In genomic region chr11:54004221-54004620, GRCm38 (mm10) we compare ENCODE assay signal across 8 mouse cellular contexts. TPM values are rescaled to one million over a fixed set of nuclear protein-coding genes. Genes with fewer than 3 reads are reported as not detected.
DNase-seq lines count a peak whose midpoint lies in the region; ATAC-seq and TF ChIP-seq lines count a peak whose summit lies in the region.

No protein-coding gene starts in this region.

- H3K4me2 ChIP-seq in heart, embryonic 11.5 days, result no peak overlapping the region
- H3K4me2 ChIP-seq in lung, embryonic 14.5 days, result no peak overlapping the region

- no peaks in the 10 kb centered on the region; the same call in 1 of the 2 replicates for H3K4me1 ChIP-seq in heart, embryonic 11.5 days (ENCODE audit: control insufficient read depth, insufficient read depth, low read length)
- no peaks in the 10 kb centered on the region; the same call in 1 of the 2 replicates for H3K4me1 ChIP-seq in lung, embryonic 14.5 days (ENCODE audit: insufficient read depth)

- no peak overlapping the region for H3K9ac ChIP-seq in heart, embryonic 11.5 days (ENCODE audit: low read depth, low read length)
- H3K9ac ChIP-seq in lung, embryonic 14.5 days, result no peak overlapping the region

- TF ChIP-seq POLR2A in brain, embryonic 14.5 days (IDR thresholded peaks at IDR 0.05; ENCODE audit: borderline replicate concordance, extremely low read depth, insufficient read depth, insufficient read length, poor library complexity, severe bottlenecking), result no peak

- peak; percentile 92 for DNase-seq in heart, adult 11 months
- DNase-seq in brain, embryonic 14.5 days (ENCODE audit: low read depth), result peak; percentile 5
- DNase-seq in kidney, adult 8-10 months, result peak; percentile 96 to 97
- DNase-seq in lung, embryonic 14.5 days, result peak; percentile 33
- no peak for DNase-seq in thymus, postnatal 0 days (ENCODE audit: low spot score)
- DNase-seq in spleen, postnatal 4 days (ENCODE audit: low spot score in 2 of 2), result no peak
- DNase-seq in natural killer cell, adult 2 months (ENCODE audit: low spot score in 2 of 2), result no peak

- H3K27me3 ChIP-seq in heart, embryonic 11.5 days (ENCODE audit: control insufficient read depth, insufficient read depth, low read length), result no peaks in the 10 kb centered on the region
- no peaks in the 10 kb centered on the region for H3K27me3 ChIP-seq in lung, embryonic 14.5 days (ENCODE audit: insufficient read depth, low read length)

- H3K4me3 ChIP-seq in heart, embryonic 11.5 days (ENCODE audit: low read depth, low read length), result no peak overlapping the region
- no peak overlapping the region for H3K4me3 ChIP-seq in lung, embryonic 14.5 days (ENCODE audit: low read depth, low read length)

- WGBS in heart, embryonic 11.5 days (ENCODE audit: insufficient replicate concordance), result 81% methylated on average over 9 of the region's 9 CpGs
- WGBS in lung, embryonic 14.5 days, result 73% methylated on average over 9 of the region's 9 CpGs

- no peak for TF ChIP-seq CTCF in brain, embryonic 14.5 days (IDR thresholded peaks at IDR 0.05; ENCODE audit: borderline replicate concordance, extremely low read depth, insufficient read depth, insufficient read length)
- TF ChIP-seq CTCF in lung, embryonic 14.5 days (IDR thresholded peaks at IDR 0.05; ENCODE audit: low read depth), result no peak

- ATAC-seq in heart, embryonic 11.5 days (replicated peaks; ENCODE audit: insufficient number of reproducible peaks, low FRiP score, low TSS enrichment), result no peak
- no peak for ATAC-seq in lung, embryonic 14.5 days (ENCODE audit: insufficient read depth)

- H3K27ac ChIP-seq in heart, embryonic 11.5 days (ENCODE audit: low read depth, low read length), result no peak overlapping the region
- no peak overlapping the region for H3K27ac ChIP-seq in lung, embryonic 14.5 days (ENCODE audit: low read depth)

- no peaks in the 10 kb centered on the region for H3K9me3 ChIP-seq in heart, embryonic 11.5 days (replicated peaks; ENCODE audit: control insufficient read depth, low read length)
- no peaks in the 10 kb centered on the region for H3K9me3 ChIP-seq in lung, embryonic 14.5 days (ENCODE audit: low read depth, low read length)

- no peaks in the 10 kb centered on the region for H3K36me3 ChIP-seq in heart, embryonic 11.5 days (ENCODE audit: control insufficient read depth, insufficient read depth, low read length)
- no peaks in the 10 kb centered on the region for H3K36me3 ChIP-seq in lung, embryonic 14.5 days (ENCODE audit: insufficient read depth)

RNA-seq across cellular contexts. Expression of gene Slc22a4, which starts 23.7 kb away (rescaled TPM):
- polyA plus RNA-seq in heart, embryonic 11.5 days (2014; fragmentation: Nextera tagmentation; extraction: Ambion mirVana), result 4.0 and 5.4 TPM in 2 replicates
- 1.8 and 2.2 TPM in 2 replicates for polyA plus RNA-seq in brain, embryonic 14.5 days (2012; rRNA removed)
- polyA plus RNA-seq in lung, embryonic 14.5 days (2014; fragmentation: Nextera tagmentation; extraction: Ambion mirVana), result 0.38 and 0.45 TPM in 2 replicates
- 0.46 and 0.54 TPM in 2 replicates for polyA plus RNA-seq in thymus, postnatal 0 days (2015; fragmentation: Nextera tagmentation; extraction: Ambion mirVana)

RNA-seq across cellular contexts. Expression of gene Slc22a21, which starts 24.1 kb away (rescaled TPM):
- polyA plus RNA-seq in heart, embryonic 11.5 days (2014; fragmentation: Nextera tagmentation; extraction: Ambion mirVana), result 1.9 and 2.0 TPM in 2 replicates
- polyA plus RNA-seq in brain, embryonic 14.5 days (2012; rRNA removed), result 2.3 and 3.7 TPM in 2 replicates
- polyA plus RNA-seq in lung, embryonic 14.5 days (2014; fragmentation: Nextera tagmentation; extraction: Ambion mirVana), result 5.7 and 5.8 TPM in 2 replicates
- polyA plus RNA-seq in thymus, postnatal 0 days (2015; fragmentation: Nextera tagmentation; extraction: Ambion mirVana), result 0.90 and 1.1 TPM in 2 replicates

Comparison
In these comparisons a context has a peak if more than half of its experiments do, and no peak if none do; other contexts are left out.
1. DNase-seq: peak in heart, adult 11 months (single experiment), brain, embryonic 14.5 days (single experiment), kidney, adult 8-10 months (2 of 2) and lung, embryonic 14.5 days (single experiment); none in thymus, postnatal 0 days (single experiment), spleen, postnatal 4 days (0 of 2) and natural killer cell, adult 2 months (0 of 2).